Mouse (Mus musculus): ENCODE results near the gene Osbpl10. TPM values are rescaled to one million over a fixed set of nuclear protein-coding genes. Genes with fewer than 3 reads are reported as not detected.
A peak's percentile ranks its signal among the peaks of the same experiment; 100 is the strongest.

The Osbpl10 gene
- polyA plus RNA-seq (2015; fragmentation: Nextera tagmentation; extraction: Ambion mirVana): 0.11 TPM in 1 of 2 replicates, not detected in the other

DNA sequence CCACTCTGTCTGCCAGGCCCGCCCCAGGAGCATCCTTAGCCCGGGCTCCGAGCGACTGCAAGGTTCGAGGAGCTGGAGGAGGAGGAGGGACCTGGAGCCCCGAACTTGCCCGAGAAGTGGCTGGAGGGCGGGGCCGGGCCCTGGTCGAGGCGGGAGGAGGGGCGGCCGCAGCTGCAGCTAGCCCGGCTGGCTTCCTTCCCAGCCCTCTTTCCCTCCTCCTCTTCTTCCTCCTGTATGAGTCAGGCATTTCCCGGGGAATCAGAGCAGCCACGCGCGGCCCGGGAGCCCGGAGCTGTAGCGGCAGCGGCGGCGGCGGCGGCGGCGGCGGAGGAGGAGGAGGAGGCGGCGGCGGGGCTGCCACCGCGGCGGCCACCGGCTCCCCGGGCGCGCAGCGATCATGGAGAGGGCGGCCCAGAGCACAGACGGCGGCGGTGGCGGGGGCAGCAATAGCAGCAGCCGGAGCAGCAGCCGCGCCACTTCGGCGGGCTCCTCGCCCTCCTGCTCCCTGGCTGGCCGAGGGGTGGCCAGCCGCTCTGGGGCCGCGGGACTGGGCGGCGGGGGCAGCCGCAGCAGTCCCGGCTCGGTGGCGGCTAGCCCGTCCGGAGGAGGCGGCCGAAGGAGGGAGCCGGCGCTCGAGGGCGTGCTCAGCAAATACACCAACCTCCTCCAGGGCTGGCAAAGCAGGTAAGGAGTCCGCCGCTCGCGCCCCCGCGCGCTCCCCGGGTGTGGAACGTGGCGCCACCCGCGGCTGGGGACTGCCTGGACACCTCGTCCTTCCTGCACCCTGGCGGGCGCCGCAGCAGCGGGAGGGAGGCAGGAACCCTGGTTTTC, at the start of gene Osbpl10:
Gene Osbpl10, plus strand, starts transcription at position 289 of the 831 bp plus-strand sequence.
- no peak within 1 kb of the TSS for H3K9ac ChIP-seq (ENCODE audit: low read depth, low read length)
- peak within 1 kb of the TSS; percentile 62 for H3K4me3 ChIP-seq (ENCODE audit: low read depth, low read length)
- H3K4me1 ChIP-seq (ENCODE audit: control insufficient read depth, low read depth, low read length): no peaks in the 10 kb centered on the region
- no peaks in the 10 kb centered on the region for H3K9me3 ChIP-seq (replicated peaks; ENCODE audit: control insufficient read depth, low read length)
- peak within 1 kb of the TSS; percentile 58 for H3K4me2 ChIP-seq (ENCODE audit: low read depth, low read length)
- WGBS (ENCODE audit: insufficient replicate concordance): under 1% methylated on average over 70 of the region's 86 CpGs
- H3K27me3 ChIP-seq (ENCODE audit: control insufficient read depth, insufficient read depth, low read depth, low read length): peaks cover 47% of the 10 kb centered on the region
- peak; percentile 43 for ATAC-seq (ENCODE audit: low read depth)
- H3K27ac ChIP-seq (ENCODE audit: low read length): no peak within 1 kb of the TSS
- no peaks in the 10 kb centered on the region for H3K36me3 ChIP-seq (ENCODE audit: control insufficient read depth, insufficient read depth)

DNA sequence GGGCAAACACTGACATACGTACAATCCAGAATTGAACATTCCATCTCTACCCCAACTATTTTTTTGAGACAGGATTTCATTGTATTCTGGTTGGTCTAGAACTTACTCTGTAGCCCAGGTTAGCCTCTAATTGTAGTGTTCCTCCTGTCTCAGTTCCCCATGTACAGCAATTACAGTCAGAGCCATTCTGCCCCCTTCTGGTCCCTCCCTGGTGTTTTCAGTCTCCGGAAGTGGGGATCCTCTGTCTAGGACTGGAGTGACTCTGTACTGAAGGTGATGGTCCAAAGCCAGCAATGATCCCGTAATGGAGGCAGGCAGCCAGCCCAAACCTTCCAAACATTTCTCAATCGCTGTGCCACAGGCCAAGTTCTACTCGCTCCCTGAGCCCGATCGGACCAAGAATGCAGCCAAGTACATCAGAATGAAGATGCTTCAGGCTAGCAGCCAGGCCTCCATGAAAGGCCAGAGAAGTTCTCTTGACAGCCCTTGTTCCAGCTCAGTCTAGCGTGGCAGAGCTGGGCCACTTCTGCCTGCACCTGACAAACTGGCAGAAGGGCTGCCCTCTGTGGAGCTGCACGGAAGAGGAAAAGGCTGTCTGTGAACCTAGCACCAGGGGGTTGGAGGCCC, 47.8 kb upstream of the Osbpl10 start:
- H3K27me3 ChIP-seq (ENCODE audit: control insufficient read depth, insufficient read depth, low read depth, low read length): no peaks in the 10 kb centered on the region
- WGBS (ENCODE audit: insufficient replicate concordance): 76% methylated on average over 9 of the region's 9 CpGs
- H3K9me3 ChIP-seq (replicated peaks; ENCODE audit: control insufficient read depth, low read length): no peaks in the 10 kb centered on the region
- H3K4me1 ChIP-seq (ENCODE audit: control insufficient read depth, low read depth, low read length): peaks cover 17% of the 10 kb centered on the region
- H3K9ac ChIP-seq (ENCODE audit: low read depth, low read length): no peak overlapping the region
- no peak overlapping the region for H3K4me2 ChIP-seq (ENCODE audit: low read depth, low read length)
- H3K36me3 ChIP-seq (ENCODE audit: control insufficient read depth, insufficient read depth): no peaks in the 10 kb centered on the region
- no peak overlapping the region for H3K27ac ChIP-seq (ENCODE audit: low read length)
- no peak overlapping the region for H3K4me3 ChIP-seq (ENCODE audit: low read depth, low read length)
- no peak for ATAC-seq (ENCODE audit: low read depth)

DNA sequence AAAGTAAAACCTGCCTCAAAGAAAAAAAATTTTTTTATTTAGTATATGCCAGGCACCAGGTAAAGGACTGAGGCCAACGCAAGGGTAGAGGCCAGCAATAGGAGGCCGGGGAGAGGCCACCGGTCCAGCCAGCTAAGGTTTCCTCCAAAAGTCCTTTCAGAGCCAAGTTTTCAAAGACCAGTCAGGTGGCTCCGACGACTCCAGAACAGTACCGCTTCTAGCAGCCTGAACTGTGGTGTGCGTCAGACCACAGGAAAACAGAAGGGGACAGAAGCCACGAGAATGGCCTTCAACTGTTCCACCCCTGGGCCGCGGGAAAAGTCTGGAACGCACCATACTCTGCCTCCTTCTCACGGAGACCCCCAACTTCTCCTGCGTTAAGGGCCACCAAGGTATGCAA, 45.8 kb upstream of the Osbpl10 start:
- Histone ChIP-seq H3K4me1 (ENCODE audit: control insufficient read depth, low read depth, low read length) (peaks cover 10% of the 10 kb centered on the region), H3K4me3 (ENCODE audit: low read depth, low read length) (peak overlapping the region; percentile 74), H3K4me2 (ENCODE audit: low read depth, low read length) (peak overlapping the region; percentile 81), H3K27me3 (ENCODE audit: control insufficient read depth, insufficient read depth, low read depth, low read length) (no peaks in the 10 kb centered on the region), H3K9me3 (replicated peaks; ENCODE audit: control insufficient read depth, low read length) (no peaks in the 10 kb centered on the region), H3K27ac (ENCODE audit: low read length) (no peak overlapping the region), H3K36me3 (ENCODE audit: control insufficient read depth, insufficient read depth) (no peaks in the 10 kb centered on the region), H3K9ac (ENCODE audit: low read depth, low read length) (peak overlapping the region; percentile 68)
- 14% methylated on average over 13 of the region's 13 CpGs for WGBS (ENCODE audit: insufficient replicate concordance)
- ATAC-seq (ENCODE audit: low read depth): no peak

DNA sequence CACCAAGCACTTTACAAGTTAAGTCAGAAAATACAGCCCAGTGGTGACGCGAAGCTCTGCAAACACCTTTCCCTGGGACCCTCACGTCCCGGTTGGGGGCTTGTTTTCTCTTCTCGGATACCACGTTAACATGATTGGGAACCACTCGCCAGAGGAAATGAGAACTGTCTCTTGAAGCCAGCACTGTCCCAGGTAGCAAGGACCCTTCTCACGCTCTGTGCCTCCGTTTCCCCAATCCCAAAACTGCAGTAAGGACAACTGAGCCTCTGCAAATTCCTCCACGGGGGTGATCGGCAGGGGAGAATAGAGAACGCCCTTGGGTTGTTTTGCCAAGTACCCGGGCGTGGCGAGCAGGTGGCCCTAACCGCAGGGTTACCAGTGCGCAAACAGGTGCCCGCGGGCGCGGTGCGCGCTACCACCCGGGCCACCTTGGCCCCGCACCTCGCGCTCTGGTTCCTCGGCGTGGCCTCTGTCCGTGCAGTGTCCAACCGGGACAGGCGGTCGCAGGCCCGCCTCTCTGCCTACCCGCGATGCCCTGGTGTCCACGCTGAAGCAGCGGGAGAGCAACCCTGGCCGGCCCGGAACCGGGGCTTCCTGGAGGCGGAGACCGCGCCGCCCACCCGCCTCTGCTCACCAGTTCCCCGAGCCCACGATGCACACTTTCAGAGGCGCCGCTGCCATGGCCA, 45.2 kb upstream of the Osbpl10 start:
- H3K9ac ChIP-seq (ENCODE audit: low read depth, low read length): peak overlapping the region; percentile 68
- no peaks in the 10 kb centered on the region for H3K9me3 ChIP-seq (replicated peaks; ENCODE audit: control insufficient read depth, low read length)
- peak overlapping the region; percentile 80 for H3K27ac ChIP-seq (ENCODE audit: low read length)
- no peaks in the 10 kb centered on the region for H3K36me3 ChIP-seq (ENCODE audit: control insufficient read depth, insufficient read depth)
- peaks cover 10% of the 10 kb centered on the region for H3K4me1 ChIP-seq (ENCODE audit: control insufficient read depth, low read depth, low read length)
- peak overlapping the region; percentile 81 for H3K4me2 ChIP-seq (ENCODE audit: low read depth, low read length)
- no peaks in the 10 kb centered on the region for H3K27me3 ChIP-seq (ENCODE audit: control insufficient read depth, insufficient read depth, low read depth, low read length)
- peak; percentile 25 for ATAC-seq (ENCODE audit: low read depth)
- WGBS (ENCODE audit: insufficient replicate concordance): under 1% methylated on average over 50 of the region's 50 CpGs
- peak overlapping the region; percentile 74 for H3K4me3 ChIP-seq (ENCODE audit: low read depth, low read length)

DNA sequence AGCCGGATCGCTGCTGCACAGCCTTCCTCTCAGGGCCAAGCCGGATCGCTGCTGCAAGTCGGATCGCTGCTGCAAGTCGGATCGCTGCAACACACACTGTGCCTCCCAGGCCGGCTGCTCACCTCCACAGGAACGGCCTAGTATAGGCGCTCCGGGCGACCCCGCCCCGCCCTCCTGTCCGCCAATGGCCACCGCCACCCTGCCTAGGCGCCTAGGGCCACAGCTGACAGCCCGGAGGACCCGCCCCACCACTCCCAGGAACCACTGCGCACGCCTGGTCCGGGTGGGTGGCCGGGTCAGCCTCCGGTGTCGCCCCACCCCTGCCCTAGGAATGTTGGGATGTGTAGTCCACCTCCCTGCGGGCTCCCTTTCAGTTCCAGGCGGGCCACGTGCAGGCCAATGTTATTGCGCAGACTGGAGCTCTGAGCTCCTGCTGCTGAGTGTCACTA, 44.6 kb upstream of the Osbpl10 start, which contains the start of gene Gpd1l:
Gene Gpd1l, minus strand, starts transcription at position 265 of the 449 bp plus-strand sequence.
- Histone ChIP-seq H3K4me1 (ENCODE audit: control insufficient read depth, low read depth, low read length) (peaks cover 10% of the 10 kb centered on the region), H3K4me3 (ENCODE audit: low read depth, low read length) (peak within 1 kb of the TSS; percentile 74), H3K36me3 (ENCODE audit: control insufficient read depth, insufficient read depth) (no peaks in the 10 kb centered on the region), H3K9me3 (replicated peaks; ENCODE audit: control insufficient read depth, low read length) (no peaks in the 10 kb centered on the region), H3K4me2 (ENCODE audit: low read depth, low read length) (peak within 1 kb of the TSS; percentile 81), H3K27ac (ENCODE audit: low read length) (peak within 1 kb of the TSS; percentile 80), H3K27me3 (ENCODE audit: control insufficient read depth, insufficient read depth, low read depth, low read length) (no peaks in the 10 kb centered on the region), H3K9ac (ENCODE audit: low read depth, low read length) (peak within 1 kb of the TSS; percentile 68)
- ATAC-seq (ENCODE audit: low read depth): peak; percentile 98
- under 1% methylated on average over 30 of the region's 30 CpGs for WGBS (ENCODE audit: insufficient replicate concordance)

DNA sequence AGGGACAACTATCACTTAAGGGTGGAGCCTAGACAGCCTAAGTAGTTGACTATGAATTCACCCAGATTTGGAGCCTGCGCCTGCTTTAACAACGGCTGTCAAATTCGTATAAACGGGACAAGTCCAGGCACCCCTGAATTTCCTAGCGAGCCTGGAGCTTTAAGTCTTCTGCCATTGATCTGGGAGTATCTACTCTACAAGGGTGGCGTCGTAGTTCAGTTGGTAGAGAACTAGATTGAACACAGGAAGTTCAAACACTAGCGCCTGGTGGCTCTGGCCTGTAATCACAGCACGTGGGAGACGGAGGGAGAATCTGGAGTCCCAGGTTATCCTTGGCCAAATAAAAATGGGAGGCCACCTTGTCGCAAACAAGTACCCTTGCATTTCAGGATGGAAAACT, 44.1 kb upstream of the Osbpl10 start:
- WGBS (ENCODE audit: insufficient replicate concordance): 43% methylated on average over 11 of the region's 11 CpGs
- Histone ChIP-seq H3K4me2 (ENCODE audit: low read depth, low read length) (peak overlapping the region; percentile 81), H3K27ac (ENCODE audit: low read length) (no peak overlapping the region), H3K36me3 (ENCODE audit: control insufficient read depth, insufficient read depth) (no peaks in the 10 kb centered on the region), H3K9me3 (replicated peaks; ENCODE audit: control insufficient read depth, low read length) (no peaks in the 10 kb centered on the region), H3K4me1 (ENCODE audit: control insufficient read depth, low read depth, low read length) (peaks cover 10% of the 10 kb centered on the region), H3K9ac (ENCODE audit: low read depth, low read length) (0 out of 2 replicates have a peak overlapping the region, but pooled peaks have one; percentile 9), H3K27me3 (ENCODE audit: control insufficient read depth, insufficient read depth, low read depth, low read length) (no peaks in the 10 kb centered on the region), H3K4me3 (ENCODE audit: low read depth, low read length) (peak overlapping the region; percentile 74)
- ATAC-seq (ENCODE audit: low read depth): no peak

DNA sequence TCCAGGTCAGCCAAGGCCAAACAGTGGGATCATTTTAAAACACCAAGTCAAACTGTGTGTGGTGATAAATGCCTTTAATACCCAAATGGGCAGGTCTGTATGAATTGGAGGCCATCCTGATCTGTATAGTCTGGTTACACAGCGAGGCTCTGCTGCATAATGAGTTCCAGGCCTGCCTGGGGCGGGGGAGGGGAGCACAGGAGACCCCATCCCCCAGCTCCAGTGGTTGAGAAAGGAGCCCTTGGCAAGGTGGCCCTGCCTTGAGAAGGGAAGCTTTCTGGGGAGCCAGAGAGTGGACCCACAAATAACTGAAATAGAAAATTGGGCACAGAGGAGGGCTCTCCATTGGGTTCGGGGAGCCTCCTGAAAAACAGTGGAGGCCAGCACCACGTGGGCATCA, 43.0 kb upstream of the Osbpl10 start:
- peaks cover 10% of the 10 kb centered on the region for H3K4me1 ChIP-seq (ENCODE audit: control insufficient read depth, low read depth, low read length)
- 65% methylated on average over 4 of the region's 4 CpGs for WGBS (ENCODE audit: insufficient replicate concordance)
- H3K27me3 ChIP-seq (ENCODE audit: control insufficient read depth, insufficient read depth, low read depth, low read length): no peaks in the 10 kb centered on the region
- no peak overlapping the region for H3K4me3 ChIP-seq (ENCODE audit: low read depth, low read length)
- ATAC-seq (ENCODE audit: low read depth): no peak
- no peak overlapping the region for H3K9ac ChIP-seq (ENCODE audit: low read depth, low read length)
- H3K4me2 ChIP-seq (ENCODE audit: low read depth, low read length): no peak overlapping the region
- no peak overlapping the region for H3K27ac ChIP-seq (ENCODE audit: low read length)
- H3K36me3 ChIP-seq (ENCODE audit: control insufficient read depth, insufficient read depth): no peaks in the 10 kb centered on the region
- H3K9me3 ChIP-seq (replicated peaks; ENCODE audit: control insufficient read depth, low read length): no peaks in the 10 kb centered on the region

DNA sequence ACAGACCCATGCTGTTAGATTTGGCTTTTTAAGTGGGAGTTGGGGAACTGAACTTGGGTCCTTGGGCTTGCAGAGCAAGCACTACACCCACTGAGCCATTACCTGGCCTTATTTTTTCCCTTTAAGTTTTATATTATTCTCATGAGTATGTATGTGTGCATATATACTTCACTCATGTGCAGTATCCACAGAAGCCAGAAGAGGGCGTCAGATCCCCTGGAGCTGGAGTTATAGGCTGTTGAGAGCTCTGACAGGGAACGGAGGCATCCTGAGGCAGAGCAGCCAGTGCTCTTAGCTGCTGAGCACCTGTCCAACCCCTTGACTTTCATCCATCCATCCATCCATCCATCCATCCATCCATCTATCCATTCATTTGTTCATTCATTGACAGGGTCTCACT, 41.7 kb upstream of the Osbpl10 start:
- peaks cover 10% of the 10 kb centered on the region for H3K4me1 ChIP-seq (ENCODE audit: control insufficient read depth, low read depth, low read length)
- H3K27ac ChIP-seq (ENCODE audit: low read length): no peak overlapping the region
- no peak overlapping the region for H3K4me3 ChIP-seq (ENCODE audit: low read depth, low read length)
- no peaks in the 10 kb centered on the region for H3K36me3 ChIP-seq (ENCODE audit: control insufficient read depth, insufficient read depth)
- WGBS (ENCODE audit: insufficient replicate concordance): 54% methylated on average over 2 of the region's 2 CpGs
- no peak overlapping the region for H3K4me2 ChIP-seq (ENCODE audit: low read depth, low read length)
- no peak overlapping the region for H3K9ac ChIP-seq (ENCODE audit: low read depth, low read length)
- no peaks in the 10 kb centered on the region for H3K27me3 ChIP-seq (ENCODE audit: control insufficient read depth, insufficient read depth, low read depth, low read length)
- no peaks in the 10 kb centered on the region for H3K9me3 ChIP-seq (replicated peaks; ENCODE audit: control insufficient read depth, low read length)
- no peak for ATAC-seq (ENCODE audit: low read depth)
